Mouse (Mus musculus): ENCODE data around the gene Olfr135.

Olfr135 gene

DNA sequence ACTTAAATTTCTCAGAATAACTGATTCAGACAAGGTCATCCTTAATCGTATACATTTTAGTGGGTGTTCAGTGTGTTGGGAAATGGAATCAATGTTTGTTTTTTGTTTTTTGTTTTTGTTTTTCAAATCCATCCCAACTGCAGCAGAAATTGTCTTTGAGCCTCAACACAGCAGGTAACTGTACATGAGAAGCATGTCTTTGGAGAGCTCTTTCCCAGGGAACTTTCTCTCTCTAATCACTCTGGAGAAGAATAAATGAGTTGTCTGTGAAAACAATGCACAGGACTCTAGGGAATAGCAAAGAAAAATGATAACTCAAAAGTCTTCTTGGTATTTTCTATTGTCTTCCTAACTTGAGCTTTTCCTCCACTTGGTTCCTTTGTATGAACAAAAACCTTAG, at the start of gene Olfr135:
Olfr135 (plus strand) TSS at position 301 of the 400 bp plus-strand sequence.
- DNase-seq (ENCODE audit: low spot score): no peak

DNA sequence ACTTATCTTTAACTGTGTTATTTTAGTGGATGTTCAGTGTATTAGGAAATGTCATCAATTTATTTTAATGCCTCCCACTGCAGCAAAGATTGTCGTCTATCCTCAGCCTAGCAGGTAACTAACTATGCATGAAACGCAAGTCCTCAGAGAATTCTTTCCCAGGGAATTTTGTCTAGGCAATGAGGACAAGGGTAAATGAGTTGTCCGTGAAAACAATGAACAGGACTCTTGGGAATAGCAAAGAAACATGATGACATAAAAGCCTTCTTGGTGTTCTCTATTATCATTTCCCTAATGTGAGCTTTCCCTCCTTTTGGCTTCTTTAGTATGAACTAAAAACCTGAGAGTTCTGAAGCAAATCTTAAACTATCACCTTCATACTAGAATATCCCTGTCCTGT, 33.0 kb upstream of the Olfr135 start, which contains the start of gene Olfr134:
Olfr134 (plus strand) TSS at position 301 of the 400 bp plus-strand sequence.
- no peak for DNase-seq (ENCODE audit: low spot score)

Measured in embryo, embryonic 10.5 days (tissue).